Mouse (Mus musculus) liver, embryonic 18 days (tissue): Measurements from ENCODE around the gene Ctnnb1. TPM values are rescaled to one million over a fixed set of nuclear protein-coding genes. Genes with fewer than 3 reads are reported as not detected.

Experiments
- polyA plus RNA-seq: library from polyadenylated mRNA; depleted of rRNA; stranded (reverse); fragments of >200 nt; gene quantifications from 2 replicates; pipeline ENCODE4 v1.2.3, GENCODE M21; 2012; rRNA removed

Gene Ctnnb1
- polyA plus RNA-seq: 61.1 and 63.5 TPM in 2 replicates

GRCm38 (mm10) chr9:120929081-120929480 is at the start of gene Ctnnb1:
TSS of gene Ctnnb1 (plus strand) at chr9:120929216.

